Mouse (Mus musculus) cerebellum, adult 2 months (tissue): Measurements from ENCODE around the gene Arhgap45. TPM values are rescaled to one million over a fixed set of nuclear protein-coding genes. Genes with fewer than 3 reads are reported as not detected.
A peak's percentile ranks its signal among the peaks of the same experiment; 100 is the strongest.

ENCODE experiments used
- DNase-seq, 2 experiments: peaks; one replicate each; pipeline ENCODE4 v3.0.0; 2021
- H3K27ac ChIP-seq: fragments of 200-500 bp; 2 replicates; pipeline ENCODE4 v1.5.1; 2012; ENCODE audit warnings: low read length, control low read depth, inconsistent platforms; ENCODE audit not compliant: insufficient read depth
- H3K27me3 ChIP-seq: fragments of 200-500 bp; 2 replicates; pipeline ENCODE4 v1.6.1; 2012; ENCODE audit warnings: inconsistent platforms, mild to moderate bottlenecking, low read length, moderate library complexity; ENCODE audit not compliant: control insufficient read depth, insufficient read depth
- H3K4me1 ChIP-seq: fragments of 200-500 bp; 2 replicates; pipeline ENCODE4 v1.6.1; 2011; ENCODE audit warnings: low read length; ENCODE audit not compliant: control insufficient read depth, insufficient read depth
- H3K4me3 ChIP-seq: fragments of 200-500 bp; replicated peaks from 2 replicates; pipeline ENCODE3; 2011; ENCODE audit warnings: mild to moderate bottlenecking, low read depth, low read length, control low read depth; ENCODE audit not compliant: insufficient read depth
- CTCF ChIP-seq: fragments of 200-500 bp; IDR thresholded peaks from 2 replicates; pipeline ENCODE4 v1.5.1; 2011; ENCODE audit warnings: low read depth, mild to moderate bottlenecking, control low read depth, low read length, moderate library complexity, borderline replicate concordance; ENCODE audit not compliant: insufficient read depth
- POLR2A ChIP-seq: fragments of 200-500 bp; IDR thresholded peaks from 2 replicates; pipeline ENCODE4 v1.6.1; 2011; ENCODE audit warnings: low read length, control low read depth, borderline replicate concordance; ENCODE audit not compliant: insufficient read depth
- WGBS: fragments of 180-500 bp; shearing (Covaris S2); methylation state at CpG from one replicate; pipeline ENCODE4 v1.1.7; 2018; 5-methylcytosine and 5-hydroxymethylcytosine counted together
- polyA plus RNA-seq: library from polyadenylated mRNA; depleted of rRNA; stranded (reverse); fragments of >200 nt; gene quantifications from 2 replicates; pipeline ENCODE4 v1.2.3, GENCODE M21; 2012

Gene Arhgap45
- polyA plus RNA-seq, 1 experiment, result 2.7 TPM

DNA sequence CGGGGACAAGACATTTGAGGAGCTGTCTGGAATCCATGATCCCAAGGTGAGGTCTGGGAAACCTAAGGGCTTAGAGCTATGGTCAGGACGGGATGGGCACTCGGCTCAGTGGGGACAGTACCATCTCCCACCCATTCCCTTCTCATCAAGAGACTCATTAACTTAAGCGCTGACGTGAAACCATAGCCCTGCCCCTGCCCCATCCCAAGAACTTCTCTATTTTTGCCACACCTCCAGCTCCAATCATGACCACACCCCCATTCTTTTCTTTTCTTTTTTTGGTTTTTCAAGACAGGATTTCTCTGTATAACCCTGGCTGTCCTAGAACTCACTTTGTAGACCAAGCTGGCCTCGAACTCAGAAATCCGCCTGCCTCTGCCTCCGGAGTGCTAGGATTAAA is 41.8 kb upstream of the Arhgap45 start:
- no peak overlapping the region for H3K4me3 ChIP-seq
- peaks cover 1% of the 10 kb centered on the region; the same call in 1 of the 2 replicates for H3K4me1 ChIP-seq
- H3K27ac ChIP-seq, result no peak overlapping the region
- DNase-seq, result no peak
- TF ChIP-seq CTCF (no peak), POLR2A (no peak)
- 85% methylated on average over 8 of the region's 8 CpGs for WGBS
- H3K27me3 ChIP-seq, result no peaks in the 10 kb centered on the region

DNA sequence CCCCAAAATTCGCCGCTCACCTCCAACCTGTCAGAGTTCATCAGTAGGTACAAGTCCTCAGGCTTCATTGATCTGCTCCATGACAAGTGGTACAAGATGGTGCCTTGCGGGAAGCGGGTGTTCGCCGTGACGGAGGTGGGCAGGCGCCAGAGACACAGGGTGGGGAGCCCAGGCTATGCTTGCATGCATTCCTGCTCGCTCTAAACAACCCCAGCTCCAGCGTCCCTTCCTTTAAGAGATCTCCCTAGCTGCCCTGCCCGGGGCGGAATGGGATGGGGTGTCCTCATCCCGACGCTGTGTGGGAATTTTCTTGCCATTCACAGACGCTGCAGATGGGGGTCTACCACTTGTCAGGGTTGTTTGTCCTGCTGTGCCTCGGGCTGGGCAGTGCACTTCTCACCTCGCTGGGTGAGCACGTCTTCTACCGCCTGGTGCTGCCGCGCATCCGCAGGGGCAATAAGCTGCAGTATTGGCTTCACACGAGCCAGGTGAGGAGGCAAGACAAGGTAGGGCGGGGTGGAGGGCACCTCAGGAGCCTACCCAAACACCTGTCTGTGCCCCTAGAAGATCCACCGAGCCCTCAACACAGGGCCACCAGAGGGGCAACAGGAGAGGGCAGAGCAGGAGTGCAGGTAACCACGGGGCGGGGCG is 40.3 kb upstream of the Arhgap45 start:
- TF ChIP-seq CTCF, result no peak
- no peak for TF ChIP-seq POLR2A
- DNase-seq, result no peak
- Histone ChIP-seq H3K4me3 (no peak overlapping the region), H3K27me3 (no peaks in the 10 kb centered on the region), H3K4me1 (peaks cover 5% of the 10 kb centered on the region), H3K27ac (no peak overlapping the region)
- WGBS, result 86% methylated on average over 28 of the region's 28 CpGs

DNA sequence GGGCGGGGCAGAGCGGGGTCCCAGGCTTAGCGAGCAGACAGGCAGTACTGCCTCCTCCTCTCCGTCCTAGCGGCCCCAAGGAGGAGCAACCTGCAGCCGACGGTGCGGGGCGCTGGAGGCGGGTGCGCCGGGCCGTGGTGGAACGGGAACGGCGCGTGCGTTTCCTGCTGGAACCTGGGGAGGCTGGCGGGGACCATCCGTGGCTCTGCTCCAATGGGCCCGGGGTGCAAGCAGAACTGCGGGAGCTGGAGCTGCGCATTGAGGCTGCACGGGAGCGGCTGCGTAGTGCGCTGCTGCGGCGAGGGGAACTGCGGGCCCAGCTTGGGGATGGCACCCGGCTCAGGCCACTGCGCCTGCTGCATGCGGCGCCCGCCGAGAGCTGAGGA is 39.7 kb upstream of the Arhgap45 start:
- no peaks in the 10 kb centered on the region for H3K27me3 ChIP-seq

DNA sequence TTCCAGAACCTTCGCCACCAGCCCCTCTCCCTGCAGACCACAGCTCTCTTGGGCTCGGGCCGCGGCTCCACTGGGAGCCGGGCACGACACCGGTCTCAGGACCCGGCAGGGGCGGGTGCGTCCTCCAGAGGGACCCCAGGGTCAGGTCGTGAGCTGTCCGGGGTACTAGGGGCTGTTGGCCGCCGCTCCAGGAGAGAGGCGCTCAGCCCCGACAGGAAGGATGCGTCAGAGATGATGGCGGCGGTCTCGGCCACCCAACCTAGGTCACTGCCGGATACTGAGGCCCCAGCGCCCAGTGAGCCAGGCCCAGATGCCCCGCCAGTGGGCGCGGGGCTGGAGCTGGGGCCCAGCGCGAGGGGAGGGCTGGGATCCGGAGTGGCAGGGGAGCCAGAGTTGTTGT is 39.1 kb upstream of the Arhgap45 start:
- TF ChIP-seq POLR2A, result no peak
- TF ChIP-seq CTCF, result no peak
- Histone ChIP-seq H3K27me3 (no peaks in the 10 kb centered on the region), H3K27ac (no peak overlapping the region), H3K4me1 (peaks cover 12% of the 10 kb centered on the region), H3K4me3 (no peak overlapping the region)
- 86% methylated on average over 28 of the region's 28 CpGs for WGBS
- DNase-seq, result no peak

More for the DNA sequence above, 39.7 kb upstream of the Arhgap45 start:
- no peak for DNase-seq
- Histone ChIP-seq H3K4me3 (no peak overlapping the region), H3K4me1 (peaks cover 10% of the 10 kb centered on the region), H3K27ac (no peak overlapping the region)
- TF ChIP-seq POLR2A (no peak), CTCF (no peak)
- WGBS, result 72% methylated on average over 36 of the region's 36 CpGs

DNA sequence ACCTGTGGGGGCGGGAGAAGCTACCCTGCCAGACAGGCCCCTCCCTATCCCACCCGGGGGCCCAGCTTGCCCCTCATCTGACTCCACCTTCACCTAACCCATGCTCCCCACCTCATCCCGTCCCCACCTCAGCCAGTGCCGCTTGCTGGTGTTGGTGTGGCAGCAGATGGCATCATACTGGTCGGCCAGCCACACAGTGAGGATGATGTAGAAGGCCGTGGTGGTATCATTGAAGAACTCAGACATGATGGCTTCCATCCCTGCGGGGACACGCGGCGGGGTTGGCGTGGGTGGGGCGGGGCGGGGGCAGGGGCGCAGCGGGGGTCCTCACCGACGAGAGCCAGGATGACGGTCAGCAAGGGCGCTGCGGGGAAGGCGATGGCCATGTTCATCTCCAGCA is 38.4 kb upstream of the Arhgap45 start:
- TF ChIP-seq POLR2A (no peak), CTCF (no peak)
- Histone ChIP-seq H3K4me3 (no peak overlapping the region), H3K27me3 (no peaks in the 10 kb centered on the region), H3K27ac (no peak overlapping the region), H3K4me1 (peaks cover 19% of the 10 kb centered on the region)
- DNase-seq, result no peak
- 88% methylated on average over 21 of the region's 21 CpGs for WGBS

DNA sequence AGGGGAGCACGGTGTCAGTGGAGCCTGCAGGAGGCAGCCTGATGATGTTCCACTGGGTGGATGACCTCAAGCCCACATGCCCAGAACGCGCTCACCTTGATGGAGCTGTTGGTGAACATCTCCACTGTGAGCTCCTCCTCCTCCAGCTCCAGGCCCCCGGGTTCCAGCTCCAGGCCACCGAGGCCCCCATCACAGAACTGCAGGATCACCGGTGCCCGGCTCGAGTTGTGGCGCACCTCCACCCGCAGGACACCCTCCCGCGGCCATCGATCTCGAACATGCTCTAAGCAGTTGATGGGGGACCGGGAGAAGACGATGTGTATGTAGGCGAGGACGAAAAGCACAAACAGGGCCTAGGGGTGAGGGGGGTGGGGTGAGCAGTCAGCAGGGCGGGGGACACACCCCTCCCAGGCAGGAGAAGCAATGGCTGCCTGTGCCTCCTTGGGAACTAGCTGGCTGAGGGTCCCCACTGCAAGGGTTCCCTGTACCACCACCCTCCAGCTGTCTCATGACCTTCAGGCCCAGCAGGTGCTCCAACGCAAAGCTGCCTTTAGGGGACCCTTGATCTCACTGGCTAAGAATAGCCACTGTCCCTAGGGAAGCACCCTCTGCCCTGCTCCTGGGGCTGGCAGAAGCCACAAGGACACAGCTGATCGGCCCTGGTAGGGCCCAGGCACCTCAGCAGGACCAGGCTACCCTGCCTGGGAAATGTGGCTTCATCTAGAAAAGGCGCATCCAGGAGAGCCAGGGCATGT is 36.9 kb upstream of the Arhgap45 start:
- 83% methylated on average over 22 of the region's 22 CpGs for WGBS
- no peak for DNase-seq
- TF ChIP-seq CTCF, result no peak
- TF ChIP-seq POLR2A, result no peak
- no peak overlapping the region for H3K27ac ChIP-seq
- no peaks in the 10 kb centered on the region for H3K27me3 ChIP-seq
- H3K4me1 ChIP-seq, result peaks cover 19% of the 10 kb centered on the region
- H3K4me3 ChIP-seq, result no peak overlapping the region

DNA sequence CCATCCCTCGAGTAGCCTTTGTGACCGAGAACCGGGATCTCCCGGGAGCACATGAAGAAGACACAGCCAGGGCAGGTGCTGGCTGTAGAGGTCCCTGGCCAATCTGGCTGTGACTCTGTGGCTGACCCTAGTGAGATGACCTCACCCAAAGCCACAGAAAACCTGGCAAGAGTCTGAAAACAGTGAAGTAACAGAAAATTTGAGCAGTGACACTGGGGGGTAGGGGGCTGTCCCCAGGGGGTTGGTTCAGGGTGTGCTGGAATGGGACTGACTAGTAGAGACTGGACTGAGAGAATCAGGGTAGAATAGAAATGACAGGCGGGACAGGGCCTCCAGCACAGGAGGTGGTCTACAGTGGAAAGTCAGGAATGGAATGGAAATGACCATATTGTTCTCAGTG is 33.2 kb upstream of the Arhgap45 start:
- DNase-seq, result peak in 1 of 2 experiments; percentile 43
- Histone ChIP-seq H3K27ac (no peak overlapping the region), H3K4me1 (peaks cover 26% of the 10 kb centered on the region), H3K27me3 (no peaks in the 10 kb centered on the region), H3K4me3 (peak overlapping the region; percentile 88)
- TF ChIP-seq CTCF, result no peak
- TF ChIP-seq POLR2A, result no peak
- WGBS, result 15% methylated on average over 5 of the region's 5 CpGs

DNA sequence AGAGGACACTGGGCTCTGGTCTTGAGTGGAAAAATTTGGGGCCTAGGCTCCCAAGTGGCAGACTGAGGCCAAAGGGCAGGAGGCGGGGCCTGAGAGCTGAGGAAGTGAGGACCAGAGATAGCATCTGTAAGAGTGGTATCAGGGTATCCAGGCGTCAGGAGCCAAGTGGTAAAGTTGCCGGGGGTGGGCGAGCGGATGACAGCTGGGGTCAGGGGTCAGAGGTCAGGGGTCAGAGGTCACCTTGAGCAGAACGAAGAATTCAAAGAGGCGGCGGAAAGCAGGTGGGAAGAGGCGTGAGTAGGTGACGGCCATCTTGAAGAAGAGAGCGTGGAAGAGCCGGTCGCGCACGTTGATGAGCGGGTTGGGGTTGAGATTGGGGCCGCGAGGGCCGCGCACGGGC is 32.8 kb upstream of the Arhgap45 start:
- peak; percentile 70 to 74 for DNase-seq
- Histone ChIP-seq H3K27me3 (no peaks in the 10 kb centered on the region), H3K27ac (peak overlapping the region; percentile 13; the same call in 1 of the 2 replicates), H3K4me3 (peak overlapping the region; percentile 88), H3K4me1 (peaks cover 26% of the 10 kb centered on the region)
- under 1% methylated on average over 11 of the region's 21 CpGs for WGBS
- TF ChIP-seq POLR2A (no peak), CTCF (no peak)
